Mouse (Mus musculus): ENCODE measurements around the gene A4gnt. TPM values are rescaled to one million over a fixed set of nuclear protein-coding genes. Genes with fewer than 3 reads are reported as not detected.

The A4gnt gene
- polyA plus RNA-seq, 1 experiment from 2014 or later, result not detected

GRCm38 (mm10) chr9:99645416-99645815 lies 33.1 kb downstream of the A4gnt start:
- Histone ChIP-seq H3K27ac (ENCODE audit: low read depth, low read length) (no peak overlapping the region), H3K9ac (ENCODE audit: low read depth, low read length) (no peak overlapping the region), H3K9me3 (ENCODE audit: control insufficient read depth, low read length) (no peaks in the 10 kb centered on the region), H3K4me3 (ENCODE audit: low read length) (no peak overlapping the region), H3K4me1 (ENCODE audit: control insufficient read depth, insufficient read depth, low read depth, low read length) (no peaks in the 10 kb centered on the region), H3K27me3 (replicated peaks; ENCODE audit: control insufficient read depth, insufficient read depth, low read length) (no peaks in the 10 kb centered on the region), H3K4me2 (ENCODE audit: low read length) (no peak overlapping the region), H3K36me3 (ENCODE audit: control insufficient read depth, insufficient read depth, low read length) (peaks cover 14% of the 10 kb centered on the region; the same call in 1 of the 2 replicates)
- WGBS, result 84% methylated on average over 6 of the region's 6 CpGs
- ATAC-seq, result no peak

- Histone ChIP-seq H3K27me3 (replicated peaks; ENCODE audit: control insufficient read depth, insufficient read depth, low read length) (no peaks in the 10 kb centered on the region), H3K9ac (ENCODE audit: low read depth, low read length) (no peak overlapping the region), H3K9me3 (ENCODE audit: control insufficient read depth, low read length) (no peaks in the 10 kb centered on the region), H3K4me2 (ENCODE audit: low read length) (no peak overlapping the region), H3K36me3 (ENCODE audit: control insufficient read depth, insufficient read depth, low read length) (peaks cover 14% of the 10 kb centered on the region; the same call in 1 of the 2 replicates), H3K4me1 (ENCODE audit: control insufficient read depth, insufficient read depth, low read depth, low read length) (no peaks in the 10 kb centered on the region), H3K27ac (ENCODE audit: low read depth, low read length) (no peak overlapping the region), H3K4me3 (ENCODE audit: low read length) (no peak overlapping the region)
- WGBS, result 90% methylated on average over 6 of the region's 6 CpGs
- ATAC-seq, result no peak
Measured at GRCm38 (mm10) chr9:99646102-99646501, 33.8 kb downstream of the A4gnt start.

- Histone ChIP-seq H3K9me3 (ENCODE audit: control insufficient read depth, low read length) (no peaks in the 10 kb centered on the region), H3K4me3 (ENCODE audit: low read length) (no peak overlapping the region), H3K9ac (ENCODE audit: low read depth, low read length) (no peak overlapping the region), H3K4me2 (ENCODE audit: low read length) (no peak overlapping the region), H3K36me3 (ENCODE audit: control insufficient read depth, insufficient read depth, low read length) (no peaks in the 10 kb centered on the region), H3K27ac (ENCODE audit: low read depth, low read length) (no peak overlapping the region), H3K4me1 (ENCODE audit: control insufficient read depth, insufficient read depth, low read depth, low read length) (no peaks in the 10 kb centered on the region), H3K27me3 (replicated peaks; ENCODE audit: control insufficient read depth, insufficient read depth, low read length) (no peaks in the 10 kb centered on the region)
- ATAC-seq, result no peak
- WGBS, result 77% methylated on average over 10 of the region's 10 CpGs
Measured at GRCm38 (mm10) chr9:99660756-99661155, 48.5 kb downstream of the A4gnt start.

- no peak for ATAC-seq
- Histone ChIP-seq H3K9ac (ENCODE audit: low read depth, low read length) (no peak overlapping the region), H3K36me3 (ENCODE audit: control insufficient read depth, insufficient read depth, low read length) (no peaks in the 10 kb centered on the region), H3K27ac (ENCODE audit: low read depth, low read length) (no peak overlapping the region), H3K4me3 (ENCODE audit: low read length) (no peak overlapping the region), H3K4me2 (ENCODE audit: low read length) (no peak overlapping the region), H3K4me1 (ENCODE audit: control insufficient read depth, insufficient read depth, low read depth, low read length) (no peaks in the 10 kb centered on the region), H3K9me3 (ENCODE audit: control insufficient read depth, low read length) (no peaks in the 10 kb centered on the region), H3K27me3 (replicated peaks; ENCODE audit: control insufficient read depth, insufficient read depth, low read length) (no peaks in the 10 kb centered on the region)
- WGBS, result 74% methylated on average over 16 of the region's 16 CpGs
Measured at GRCm38 (mm10) chr9:99661606-99662166, 49.4 kb downstream of the A4gnt start.

GRCm38 (mm10) chr9:99662406-99662805 lies 50.1 kb downstream of the A4gnt start:
- H3K27ac ChIP-seq (ENCODE audit: low read depth, low read length), result no peak overlapping the region
- H3K4me3 ChIP-seq (ENCODE audit: low read length), result no peak overlapping the region
- peak; percentile 48 for ATAC-seq
- H3K4me1 ChIP-seq (ENCODE audit: control insufficient read depth, insufficient read depth, low read depth, low read length), result no peaks in the 10 kb centered on the region
- no peaks in the 10 kb centered on the region for H3K27me3 ChIP-seq (replicated peaks; ENCODE audit: control insufficient read depth, insufficient read depth, low read length)
- H3K36me3 ChIP-seq (ENCODE audit: control insufficient read depth, insufficient read depth, low read length), result no peaks in the 10 kb centered on the region
- H3K9me3 ChIP-seq (ENCODE audit: control insufficient read depth, low read length), result no peaks in the 10 kb centered on the region
- H3K9ac ChIP-seq (ENCODE audit: low read depth, low read length), result no peak overlapping the region
- H3K4me2 ChIP-seq (ENCODE audit: low read length), result peak overlapping the region; percentile 3; the same call in 1 of the 2 replicates
- WGBS, result 28% methylated on average over 7 of the region's 7 CpGs

GRCm38 (mm10) chr9:99662887-99663286 lies 50.6 kb downstream of the A4gnt start:
- Histone ChIP-seq H3K4me3 (ENCODE audit: low read length) (no peak overlapping the region), H3K9me3 (ENCODE audit: control insufficient read depth, low read length) (no peaks in the 10 kb centered on the region), H3K36me3 (ENCODE audit: control insufficient read depth, insufficient read depth, low read length) (peaks cover 4% of the 10 kb centered on the region), H3K27me3 (replicated peaks; ENCODE audit: control insufficient read depth, insufficient read depth, low read length) (no peaks in the 10 kb centered on the region), H3K4me2 (ENCODE audit: low read length) (no peak overlapping the region), H3K4me1 (ENCODE audit: control insufficient read depth, insufficient read depth, low read depth, low read length) (no peaks in the 10 kb centered on the region), H3K27ac (ENCODE audit: low read depth, low read length) (no peak overlapping the region), H3K9ac (ENCODE audit: low read depth, low read length) (no peak overlapping the region)
- 93% methylated on average over 10 of the region's 10 CpGs for WGBS
- 0 out of 2 replicates have a peak, but pooled peaks have one; percentile 55 for ATAC-seq

- Histone ChIP-seq H3K9ac (ENCODE audit: low read depth, low read length) (no peak overlapping the region), H3K4me2 (ENCODE audit: low read length) (no peak overlapping the region), H3K4me1 (ENCODE audit: control insufficient read depth, insufficient read depth, low read depth, low read length) (no peaks in the 10 kb centered on the region), H3K27ac (ENCODE audit: low read depth, low read length) (no peak overlapping the region), H3K36me3 (ENCODE audit: control insufficient read depth, insufficient read depth, low read length) (peaks cover 19% of the 10 kb centered on the region), H3K4me3 (ENCODE audit: low read length) (no peak overlapping the region), H3K27me3 (replicated peaks; ENCODE audit: control insufficient read depth, insufficient read depth, low read length) (no peaks in the 10 kb centered on the region), H3K9me3 (ENCODE audit: control insufficient read depth, low read length) (no peaks in the 10 kb centered on the region)
- 81% methylated on average over 8 of the region's 8 CpGs for WGBS
- ATAC-seq, result no peak
Measured at GRCm38 (mm10) chr9:99667596-99667995, 55.3 kb downstream of the A4gnt start.

- no peaks in the 10 kb centered on the region for H3K27me3 ChIP-seq (replicated peaks; ENCODE audit: control insufficient read depth, insufficient read depth, low read length)
- 35% methylated on average over 2 of the region's 2 CpGs for WGBS
Measured at GRCm38 (mm10) chr9:99671603-99672002, 59.3 kb downstream of the A4gnt start.

More at GRCm38 (mm10) chr9:99671603-99672002, 59.3 kb downstream of the A4gnt start:
- H3K27ac ChIP-seq (ENCODE audit: low read depth, low read length), result no peak overlapping the region
- ATAC-seq, result no peak
- no peak overlapping the region for H3K9ac ChIP-seq (ENCODE audit: low read depth, low read length)
- H3K9me3 ChIP-seq (ENCODE audit: control insufficient read depth, low read length), result no peaks in the 10 kb centered on the region
- H3K4me1 ChIP-seq (ENCODE audit: control insufficient read depth, insufficient read depth, low read depth, low read length), result no peaks in the 10 kb centered on the region
- no peak overlapping the region for H3K4me2 ChIP-seq (ENCODE audit: low read length)
- H3K4me3 ChIP-seq (ENCODE audit: low read length), result no peak overlapping the region
- H3K36me3 ChIP-seq (ENCODE audit: control insufficient read depth, insufficient read depth, low read length), result peaks cover 19% of the 10 kb centered on the region

Data from hindbrain, embryonic 16.5 days (tissue).